Mouse (Mus musculus) liver, embryonic 16.5 days (tissue): Measurements from ENCODE around the gene Mindy1. TPM values are rescaled to one million over a fixed set of nuclear protein-coding genes. Genes with fewer than 3 reads are reported as not detected.

Experiments
- ATAC-seq: fragments of 200-750 bp; cut with Nextera tagmentation; 2 replicates; pipeline ENCODE4 v1.8.0; 2017; ENCODE audit warnings: low read depth, mild to moderate bottlenecking, moderate number of reproducible peaks, moderate library complexity
- H3K27ac ChIP-seq: fragments of 300-500 bp; sonication (generic); 2 replicates; pipeline ENCODE4 v1.5.1; 2014; ENCODE audit warnings: mild to moderate bottlenecking, low read length
- H3K27me3 ChIP-seq: fragments of 300-500 bp; sonication (generic); 2 replicates; pipeline ENCODE4 v1.6.1; 2014; ENCODE audit warnings: low read depth, low read length, mixed read lengths; ENCODE audit not compliant: control insufficient read depth, insufficient read depth
- H3K36me3 ChIP-seq: fragments of 300-500 bp; sonication (generic); 2 replicates; pipeline ENCODE4 v1.6.1; 2014; ENCODE audit warnings: mild to moderate bottlenecking; ENCODE audit not compliant: control insufficient read depth, insufficient read depth
- H3K4me1 ChIP-seq: fragments of 300-500 bp; sonication (generic); 2 replicates; pipeline ENCODE4 v1.6.1; 2014; ENCODE audit warnings: low read depth, low read length, mixed read lengths; ENCODE audit not compliant: control insufficient read depth
- H3K4me2 ChIP-seq: fragments of 300-500 bp; sonication (generic); 2 replicates; pipeline ENCODE4 v1.6.1; 2014; ENCODE audit warnings: low read depth, low read length, mixed read lengths
- H3K4me3 ChIP-seq: fragments of 300-500 bp; sonication (generic); 2 replicates; pipeline ENCODE4 v1.5.1; 2014; ENCODE audit warnings: low read depth, mild to moderate bottlenecking, low read length
- H3K9ac ChIP-seq: fragments of 300-500 bp; sonication (generic); 2 replicates; pipeline ENCODE4 v1.6.1; 2014; ENCODE audit warnings: low read depth, low read length
- H3K9me3 ChIP-seq: fragments of 300-500 bp; sonication (generic); replicated peaks from 2 replicates; pipeline ENCODE4 v1.6.1; 2016; ENCODE audit warnings: low read length; ENCODE audit not compliant: control insufficient read depth
- WGBS: fragments of 180-500 bp; shearing (Covaris S2); extraction: QIAGEN DNeasy Blood & Tissue Kit; methylation state at CpG from one replicate; pipeline ENCODE4 v1.1.7; 2014; ENCODE audit not compliant: insufficient replicate concordance; 5-methylcytosine and 5-hydroxymethylcytosine counted together
- polyA plus RNA-seq: library from polyadenylated mRNA; unstranded; fragments of >200 nt; fragmentation: Nextera tagmentation; extraction: Ambion mirVana; gene quantifications from 2 replicates; pipeline ENCODE4 v1.2.1, GENCODE M21; 2015

The Mindy1 gene
- polyA plus RNA-seq, 1 experiment from 2014 or later, result 23.2 TPM

GRCm38 (mm10) chr3:95263089-95263739, 17.9 kb upstream of the Mindy1 start:
- peaks cover 10% of the 10 kb centered on the region for H3K4me1 ChIP-seq
- peaks cover 14% of the 10 kb centered on the region for H3K36me3 ChIP-seq
- no peaks in the 10 kb centered on the region for H3K27me3 ChIP-seq
- H3K4me3 ChIP-seq, result no peak overlapping the region
- H3K9ac ChIP-seq, result no peak overlapping the region
- ATAC-seq, result peak; percentile 77
- H3K4me2 ChIP-seq, result peak overlapping the region; percentile 13; the same call in 1 of the 2 replicates
- H3K9me3 ChIP-seq, result no peaks in the 10 kb centered on the region
- WGBS, result 32% methylated on average over 11 of the region's 11 CpGs
- peak overlapping the region; percentile 55 for H3K27ac ChIP-seq

- Histone ChIP-seq H3K27ac (no peak overlapping the region), H3K9ac (no peak overlapping the region), H3K27me3 (no peaks in the 10 kb centered on the region), H3K4me3 (no peak overlapping the region), H3K36me3 (peaks cover 11% of the 10 kb centered on the region), H3K4me1 (peaks cover 10% of the 10 kb centered on the region), H3K4me2 (no peak overlapping the region), H3K9me3 (no peaks in the 10 kb centered on the region)
- no peak for ATAC-seq
- WGBS, result 63% methylated on average over 1 of the region's 1 CpGs
Observed at GRCm38 (mm10) chr3:95264724-95265123, 16.4 kb upstream of the Mindy1 start.

- WGBS, result 82% methylated on average over 3 of the region's 3 CpGs
- H3K4me2 ChIP-seq, result no peak overlapping the region
- H3K36me3 ChIP-seq, result peaks cover 8% of the 10 kb centered on the region
- peaks cover 10% of the 10 kb centered on the region for H3K4me1 ChIP-seq
- H3K27ac ChIP-seq, result no peak overlapping the region
- no peaks in the 10 kb centered on the region for H3K27me3 ChIP-seq
- no peak for ATAC-seq
- H3K9ac ChIP-seq, result no peak overlapping the region
- no peaks in the 10 kb centered on the region for H3K9me3 ChIP-seq
- H3K4me3 ChIP-seq, result no peak overlapping the region
Observed at GRCm38 (mm10) chr3:95266052-95266451, 15.1 kb upstream of the Mindy1 start.

GRCm38 (mm10) chr3:95267855-95268254, 13.3 kb upstream of the Mindy1 start:
- ATAC-seq, result peak; percentile 58
- peaks cover 10% of the 10 kb centered on the region for H3K4me1 ChIP-seq
- no peaks in the 10 kb centered on the region for H3K27me3 ChIP-seq
- no peak overlapping the region for H3K4me3 ChIP-seq
- no peak overlapping the region for H3K4me2 ChIP-seq
- H3K9me3 ChIP-seq, result no peaks in the 10 kb centered on the region
- no peak overlapping the region for H3K9ac ChIP-seq
- peaks cover 8% of the 10 kb centered on the region for H3K36me3 ChIP-seq
- H3K27ac ChIP-seq, result peak overlapping the region; percentile 42; the same call in 1 of the 2 replicates

GRCm38 (mm10) chr3:95269789-95270188, 11.4 kb upstream of the Mindy1 start:
- no peaks in the 10 kb centered on the region for H3K9me3 ChIP-seq
- H3K27ac ChIP-seq, result no peak overlapping the region
- H3K27me3 ChIP-seq, result no peaks in the 10 kb centered on the region
- no peak for ATAC-seq
- H3K4me3 ChIP-seq, result no peak overlapping the region
- H3K4me2 ChIP-seq, result no peak overlapping the region
- peaks cover 8% of the 10 kb centered on the region for H3K36me3 ChIP-seq
- no peak overlapping the region for H3K9ac ChIP-seq
- WGBS, result 85% methylated on average over 5 of the region's 5 CpGs
- H3K4me1 ChIP-seq, result peaks cover 3% of the 10 kb centered on the region; the same call in 1 of the 2 replicates

- peaks cover 8% of the 10 kb centered on the region for H3K36me3 ChIP-seq
- peaks cover 13% of the 10 kb centered on the region for H3K4me1 ChIP-seq
- no peak overlapping the region for H3K4me2 ChIP-seq
- H3K9me3 ChIP-seq, result no peaks in the 10 kb centered on the region
- WGBS, result 75% methylated on average over 12 of the region's 12 CpGs
- H3K9ac ChIP-seq, result no peak overlapping the region
- H3K4me3 ChIP-seq, result no peak overlapping the region
- no peaks in the 10 kb centered on the region for H3K27me3 ChIP-seq
- ATAC-seq, result no peak
- no peak overlapping the region for H3K27ac ChIP-seq
Observed at GRCm38 (mm10) chr3:95270766-95271364, 10.3 kb upstream of the Mindy1 start.

GRCm38 (mm10) chr3:95273471-95273870, 7.7 kb upstream of the Mindy1 start:
- H3K36me3 ChIP-seq, result no peaks in the 10 kb centered on the region
- no peak overlapping the region for H3K9ac ChIP-seq
- H3K4me1 ChIP-seq, result peaks cover 27% of the 10 kb centered on the region
- no peak overlapping the region for H3K4me3 ChIP-seq
- no peak overlapping the region for H3K27ac ChIP-seq
- ATAC-seq, result no peak
- H3K9me3 ChIP-seq, result no peaks in the 10 kb centered on the region
- 82% methylated on average over 5 of the region's 5 CpGs for whole genome bisulfite sequencing
- no peak overlapping the region for H3K4me2 ChIP-seq
- H3K27me3 ChIP-seq, result no peaks in the 10 kb centered on the region

- Histone ChIP-seq H3K4me2 (no peak overlapping the region), H3K4me1 (peaks cover 35% of the 10 kb centered on the region), H3K27ac (no peak overlapping the region), H3K4me3 (no peak overlapping the region), H3K9me3 (no peaks in the 10 kb centered on the region), H3K27me3 (no peaks in the 10 kb centered on the region), H3K36me3 (no peaks in the 10 kb centered on the region), H3K9ac (no peak overlapping the region)
- ATAC-seq, result no peak
- 83% methylated on average over 4 of the region's 4 CpGs for WGBS
Observed at GRCm38 (mm10) chr3:95274453-95274852, 6.7 kb upstream of the Mindy1 start.

- WGBS, result 51% methylated on average over 6 of the region's 6 CpGs
Observed at GRCm38 (mm10) chr3:95275161-95275560, 6.0 kb upstream of the Mindy1 start.

More at GRCm38 (mm10) chr3:95275161-95275560, 6.0 kb upstream of the Mindy1 start:
- Histone ChIP-seq H3K9ac (no peak overlapping the region), H3K4me1 (peaks cover 40% of the 10 kb centered on the region), H3K4me2 (no peak overlapping the region), H3K9me3 (no peaks in the 10 kb centered on the region), H3K27me3 (no peaks in the 10 kb centered on the region), H3K36me3 (no peaks in the 10 kb centered on the region), H3K4me3 (no peak overlapping the region), H3K27ac (no peak overlapping the region)
- no peak for ATAC-seq
